Mouse (Mus musculus): ENCODE measurements at regions not wholly inside any gene's neighbourhood (a gene's known extent, or its start where the extent isn't known, plus 50 kb on each side); places are given as distances from the start of the nearest gene placed in this dataset.

DNA sequence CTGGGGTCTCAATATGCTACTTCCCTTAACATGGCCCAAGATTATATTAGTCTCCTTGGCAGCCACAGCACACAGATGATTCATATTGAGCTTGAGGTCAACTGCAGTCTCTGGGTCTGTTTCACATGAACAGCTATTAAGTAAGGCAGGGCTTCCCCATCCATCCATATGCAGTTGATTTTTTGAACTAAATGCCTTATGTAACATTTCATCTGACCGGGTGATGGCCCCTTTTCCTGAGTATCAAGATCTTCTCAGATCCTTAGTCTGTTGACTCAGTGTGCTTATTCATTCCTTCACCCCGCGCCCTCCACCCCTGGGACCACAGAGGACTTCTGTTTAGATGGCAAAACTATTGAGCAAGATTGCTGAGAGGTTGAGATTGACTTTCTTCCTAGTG is 202.7 kb downstream of the Cyp26b1 start:
- in situ Hi-C loops (cut with MboI, MseI) = no loop called here

DNA sequence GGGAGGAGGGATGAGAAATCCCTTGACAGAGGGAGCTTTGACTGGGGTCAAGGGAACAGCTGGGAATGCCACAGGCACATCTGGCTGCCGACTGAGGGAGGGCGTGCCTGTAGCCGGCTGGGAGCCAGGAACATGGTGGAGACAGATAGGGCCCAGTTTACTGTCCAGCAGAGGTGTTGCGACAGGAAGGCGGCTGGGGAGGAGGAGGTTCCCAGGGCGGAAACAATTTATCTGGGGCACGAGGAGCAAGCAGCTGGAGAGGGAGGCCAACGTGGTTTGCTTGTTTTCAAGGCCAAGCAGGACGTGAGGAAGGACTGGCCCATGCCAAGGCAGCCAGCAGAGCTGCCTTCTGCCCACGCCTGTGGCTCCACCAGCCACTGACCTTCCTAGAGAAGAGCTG is 208.0 kb downstream of the Cyp26b1 start:
- in situ Hi-C loops (cut with MboI, MseI) = no loop called here

DNA sequence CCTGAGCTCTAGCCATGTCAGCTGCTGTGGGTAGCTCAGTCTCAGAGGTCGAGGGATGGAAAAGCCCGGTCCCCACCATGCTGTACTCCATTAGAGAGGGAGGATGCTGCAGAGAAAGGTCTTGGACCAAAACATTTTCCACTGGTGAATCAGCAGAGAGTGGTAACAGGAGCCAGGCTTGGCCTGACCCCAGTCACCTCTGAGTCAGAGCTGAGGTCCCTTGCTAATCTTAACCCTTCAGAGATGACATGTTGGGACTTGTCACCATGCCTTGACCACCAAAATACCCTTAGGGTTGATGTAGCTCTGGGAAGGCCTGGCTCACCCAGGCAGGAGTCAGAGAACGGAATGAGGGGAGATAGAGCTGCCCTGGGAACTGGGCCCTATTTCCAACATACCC is 210.0 kb downstream of the Cyp26b1 start:
- in situ Hi-C loops (cut with MboI, MseI) = no loop called here

DNA sequence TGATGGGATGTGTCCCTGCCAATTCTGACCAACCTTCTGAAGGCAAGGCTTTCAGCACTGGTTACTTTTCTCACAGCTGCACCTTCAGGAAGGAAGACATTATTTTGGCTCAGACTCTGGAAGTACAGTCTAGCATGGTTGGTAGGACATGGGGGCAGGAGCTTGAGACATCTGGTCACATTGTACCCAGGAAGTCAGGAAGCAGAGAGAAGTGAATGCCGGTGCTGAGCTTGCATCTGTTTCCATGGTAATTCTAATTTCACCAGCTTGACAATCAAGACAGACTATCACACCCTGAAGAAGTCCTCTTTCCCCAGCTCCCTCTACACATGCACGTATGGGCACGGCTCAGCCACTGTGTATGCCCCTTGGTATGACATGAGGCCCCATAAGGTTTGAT is 210.6 kb downstream of the Cyp26b1 start:
- in situ Hi-C loops (cut with MboI, MseI) = no loop called here

DNA sequence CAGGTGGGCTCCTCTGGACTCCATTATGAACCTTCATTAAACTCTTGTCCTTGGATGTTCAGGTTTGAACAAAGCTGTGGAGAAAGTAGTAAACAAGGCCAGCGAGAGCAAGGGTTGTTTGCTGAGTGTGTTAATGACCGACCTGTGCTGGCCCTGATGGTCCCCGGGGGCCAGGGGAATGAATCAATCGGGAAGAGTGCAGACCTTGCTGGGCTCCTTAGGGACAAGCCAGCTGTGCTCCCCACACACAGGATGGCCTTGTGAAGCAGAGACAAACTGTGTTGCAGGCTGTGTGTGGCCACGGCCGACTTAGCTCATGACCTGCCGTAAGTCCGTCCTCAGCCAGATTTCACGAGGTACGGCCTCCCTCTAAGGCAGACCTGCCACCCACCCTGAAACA is 212.1 kb downstream of the Cyp26b1 start:
- in situ Hi-C loops (cut with MboI, MseI) = no loop called here

DNA sequence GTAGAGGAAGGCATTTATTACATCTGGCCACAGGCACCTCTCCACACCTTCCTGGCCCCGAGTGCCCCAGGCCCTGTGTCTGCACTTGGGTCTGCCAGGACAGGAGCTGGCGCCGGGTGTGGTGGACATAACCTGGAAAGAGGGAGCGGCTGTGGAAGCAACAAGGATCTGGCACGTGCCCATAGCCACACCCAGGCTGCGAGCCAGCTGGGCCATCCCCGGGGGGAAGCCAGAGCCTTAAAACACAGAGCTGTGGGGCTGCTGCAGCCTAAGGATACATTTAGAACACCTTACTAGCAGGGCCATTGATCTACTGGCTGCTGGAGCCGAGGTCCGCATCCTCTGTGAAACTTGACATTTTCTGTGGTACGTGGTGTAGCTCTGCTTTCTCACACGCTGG is 217.0 kb downstream of the Cyp26b1 start:
- in situ Hi-C loops (cut with MboI, MseI) = no loop called here

DNA sequence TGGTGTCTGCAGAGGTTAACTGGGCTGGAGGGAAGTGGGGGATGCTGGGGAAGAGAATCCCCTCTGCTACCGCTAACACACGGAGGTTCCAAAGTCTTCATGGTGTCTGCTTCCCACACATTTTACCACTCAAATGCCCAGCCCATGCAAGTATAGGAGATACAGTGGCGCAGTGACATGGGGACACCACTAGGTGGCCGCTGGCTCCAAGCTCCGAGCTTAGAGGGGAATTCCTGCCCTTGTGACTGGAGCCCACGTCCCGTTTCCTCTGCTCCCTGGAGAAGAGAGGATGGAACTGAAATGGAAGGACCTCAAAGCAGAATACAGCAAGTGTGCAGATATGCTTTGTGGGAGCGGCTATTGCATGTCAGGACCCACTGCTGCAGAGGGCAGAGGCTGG is 218.2 kb downstream of the Cyp26b1 start:
- in situ Hi-C loops (cut with MboI, MseI) = no loop called here

DNA sequence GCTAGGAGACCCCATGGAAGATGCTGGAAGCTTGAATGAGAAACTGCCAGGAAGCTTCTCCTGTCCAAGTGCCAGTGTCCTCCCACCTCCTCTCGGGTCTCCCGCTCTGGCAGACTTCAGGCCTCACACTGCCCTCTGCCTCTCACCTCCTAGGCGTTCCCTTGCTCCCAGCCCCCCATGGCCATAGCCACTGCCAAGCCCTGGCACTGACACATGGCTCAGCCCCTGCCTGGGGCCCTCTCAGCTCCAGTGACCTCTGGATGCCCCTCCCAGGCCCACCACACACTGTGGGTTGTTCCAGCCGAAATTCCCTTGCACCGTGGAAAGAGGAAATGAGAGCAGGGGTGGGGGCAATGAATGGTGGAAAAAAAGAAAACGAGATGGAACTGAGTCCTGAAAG is 227.3 kb downstream of the Cyp26b1 start:
- in situ Hi-C loops (cut with MboI, MseI) = no loop called here

DNA sequence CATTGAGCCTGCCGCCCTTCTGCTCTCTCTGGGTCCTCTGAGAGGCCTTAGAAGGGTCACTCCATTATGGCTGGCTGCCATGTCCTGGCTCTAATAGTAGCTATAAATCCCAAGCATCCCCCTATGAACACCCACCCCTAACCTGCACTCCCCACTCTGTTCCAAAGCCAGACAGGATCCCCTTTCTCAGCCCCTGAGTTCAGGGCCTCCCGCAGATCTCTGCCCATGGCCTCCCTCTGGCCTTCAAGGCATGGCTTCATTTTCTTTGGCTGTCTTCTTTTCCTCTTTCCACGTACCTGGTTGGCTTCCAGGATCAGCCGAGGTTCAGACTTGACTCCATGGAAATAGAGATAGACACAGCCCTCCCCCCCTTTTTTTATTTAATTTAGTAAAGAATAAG is 227.8 kb downstream of the Cyp26b1 start:
- in situ Hi-C loops (cut with MboI, MseI) = no loop called here

DNA sequence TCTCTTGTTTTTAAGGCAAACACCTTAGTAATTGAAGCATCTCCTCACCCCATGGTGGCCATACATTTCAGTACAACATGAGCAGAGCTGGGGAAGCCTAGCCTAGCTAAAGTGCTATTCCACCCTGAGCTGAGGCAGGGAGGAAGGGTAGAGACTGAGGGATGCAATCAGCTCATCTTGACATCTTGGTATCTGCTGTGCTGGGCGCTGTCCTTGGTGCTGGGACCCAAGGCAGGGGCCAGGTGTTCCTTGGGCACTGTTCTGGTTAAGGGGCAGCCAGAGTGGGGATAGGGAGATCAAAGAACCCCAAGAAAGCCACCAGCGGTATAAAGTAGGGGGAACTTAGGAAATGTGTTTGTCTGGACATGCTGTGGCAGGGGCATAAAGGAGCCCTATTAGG is 228.7 kb downstream of the Cyp26b1 start:
- in situ Hi-C loops (cut with MboI, MseI) = no loop called here

DNA sequence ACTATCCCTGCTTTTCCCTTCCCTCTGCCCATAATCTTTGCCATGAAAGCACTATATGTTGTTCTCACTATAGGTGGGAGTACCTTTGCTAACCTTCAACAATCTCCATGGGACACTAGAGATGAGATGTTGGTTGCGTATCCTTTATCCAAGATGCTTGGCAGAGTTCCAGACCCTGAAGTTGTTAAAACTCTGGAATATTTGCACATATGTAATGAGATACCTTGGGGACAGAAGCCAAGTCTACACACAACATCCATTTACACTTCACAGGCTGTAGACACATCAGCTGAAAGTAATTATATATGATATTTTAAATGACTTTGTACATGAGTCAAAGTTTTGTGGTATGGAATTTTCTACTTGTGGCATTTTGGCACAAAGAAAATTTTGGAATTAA is 231.4 kb downstream of the Cyp26b1 start:
- in situ Hi-C loops (cut with MboI, MseI) = no loop called here

DNA sequence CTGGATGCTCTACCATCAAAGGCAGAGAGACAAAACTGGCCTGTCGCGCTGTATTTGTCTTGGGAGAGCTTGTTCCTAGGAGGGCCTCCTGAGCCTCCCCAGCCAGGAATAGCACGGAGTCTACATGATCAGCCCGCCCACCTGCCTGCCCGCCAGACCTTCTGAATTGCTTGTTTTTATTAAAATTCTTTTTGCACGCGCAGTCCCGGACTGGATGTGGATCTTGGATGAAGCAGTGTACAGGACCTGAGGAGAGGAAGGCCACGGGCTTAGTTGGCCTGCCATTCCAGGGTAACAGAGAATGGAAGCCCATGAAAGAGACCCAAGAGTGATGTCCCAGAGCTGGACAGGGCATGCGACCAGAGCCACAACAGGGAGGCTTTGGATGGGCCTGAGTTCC is 235.8 kb downstream of the Cyp26b1 start:
- in situ Hi-C loops (cut with MboI, MseI) = no loop called here

DNA sequence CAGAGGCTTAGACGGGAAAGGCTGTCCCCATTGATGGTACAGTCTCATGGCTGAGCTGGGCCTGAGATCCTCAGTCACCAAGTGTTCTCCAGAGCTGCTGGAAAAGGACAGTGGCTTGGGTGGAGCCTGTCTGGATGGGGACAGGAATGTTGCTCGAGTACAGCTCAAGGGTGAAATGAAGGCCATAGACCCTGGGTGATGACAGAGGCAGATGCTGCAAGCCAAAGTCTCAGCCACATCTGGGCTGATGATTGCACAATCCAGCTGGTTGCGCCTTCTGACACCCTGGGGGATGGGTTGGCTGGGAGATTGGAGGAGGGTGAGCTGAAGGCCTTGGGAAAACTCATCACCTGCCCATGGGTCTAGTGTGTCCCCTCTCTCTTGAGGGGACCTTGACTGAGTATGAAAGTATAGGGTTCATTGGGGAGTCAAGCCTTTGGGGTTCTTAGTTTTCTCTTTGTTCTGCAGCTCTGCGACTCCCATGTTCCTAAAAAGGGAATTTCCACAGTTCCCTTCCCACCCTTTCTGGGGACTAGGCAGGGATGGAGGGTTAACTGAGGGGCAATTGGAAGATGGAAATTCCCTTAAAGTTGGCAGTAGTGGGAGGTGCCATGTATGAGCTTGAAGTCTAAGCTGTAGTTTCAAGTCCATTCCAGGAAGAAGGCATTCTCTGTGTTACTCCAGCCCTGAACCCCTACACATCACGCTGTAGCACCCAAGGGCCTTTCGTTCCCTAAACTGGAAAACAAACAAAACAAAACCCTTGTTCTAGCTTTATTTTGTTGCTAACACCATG is 240.1 kb downstream of the Cyp26b1 start:
- in situ Hi-C loops (cut with MboI, MseI) = no loop called here

DNA sequence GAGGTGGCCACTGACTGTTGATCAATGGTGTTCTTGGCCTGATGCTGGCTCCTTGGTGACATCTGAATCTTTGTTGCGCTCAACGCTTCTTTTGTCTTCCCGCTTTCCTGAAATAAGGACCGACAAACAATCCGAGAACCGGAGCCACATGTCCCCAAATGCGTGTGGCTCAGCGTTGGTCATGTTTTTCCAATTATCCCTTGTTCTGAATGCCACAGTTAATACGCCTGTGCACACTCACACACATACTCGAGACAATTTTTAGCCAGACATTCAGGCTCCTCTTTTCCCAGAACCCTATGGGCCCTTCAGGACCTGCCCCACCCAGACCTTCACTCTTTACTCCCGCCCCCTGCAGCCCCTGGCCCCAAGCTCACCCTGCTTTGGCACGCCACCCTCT is 248.8 kb downstream of the Cyp26b1 start:
- in situ Hi-C loops (cut with MboI, MseI) = no loop called here

DNA sequence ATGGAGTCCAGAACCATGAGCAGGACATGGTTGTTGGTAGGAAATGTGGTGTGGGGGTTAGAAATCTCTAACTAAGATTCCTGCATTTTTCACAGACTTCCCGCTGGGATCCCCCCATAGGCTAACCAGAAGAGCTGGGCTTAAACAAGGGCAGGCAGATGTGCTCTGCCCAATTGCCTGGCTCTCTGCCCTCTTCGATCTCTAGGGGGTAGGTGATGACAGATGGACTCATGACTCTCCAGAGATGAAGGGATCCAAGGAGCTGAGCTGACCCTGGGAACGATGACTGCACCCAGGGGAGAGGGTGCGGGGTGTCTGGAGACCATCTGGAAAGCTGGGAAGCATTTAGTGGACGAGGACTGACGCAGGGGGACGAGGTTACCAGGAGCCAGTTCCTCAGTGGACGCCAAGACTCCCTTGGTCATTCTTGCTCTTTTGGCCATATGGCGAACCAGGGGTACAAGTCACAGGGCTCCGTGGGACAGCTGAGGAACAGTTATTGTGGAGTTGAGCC is 260.0 kb downstream of the Cyp26b1 start:
- in situ Hi-C loops (cut with MboI, MseI) = no loop called here

DNA sequence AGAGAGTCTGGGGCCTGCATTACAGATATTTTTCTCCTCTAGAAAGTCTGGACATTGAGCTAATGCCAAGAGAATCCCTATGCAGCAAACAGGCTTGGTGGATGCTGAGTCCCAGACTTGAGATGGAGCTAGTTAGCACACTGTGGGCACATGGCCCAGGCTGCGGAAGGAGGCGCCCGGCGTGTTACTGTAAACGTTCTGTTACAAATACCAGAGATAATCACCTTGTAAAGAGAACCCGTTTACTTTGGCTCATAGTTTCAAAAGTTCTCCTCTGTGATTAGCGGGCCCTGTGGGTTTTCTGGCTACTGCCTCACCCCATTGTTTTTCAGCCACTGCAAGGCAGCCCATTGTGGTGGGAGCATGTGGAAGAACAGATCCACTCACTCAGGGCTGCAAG is 264.6 kb downstream of the Cyp26b1 start:
- in situ Hi-C loops (cut with MboI, MseI) = no loop called here

DNA sequence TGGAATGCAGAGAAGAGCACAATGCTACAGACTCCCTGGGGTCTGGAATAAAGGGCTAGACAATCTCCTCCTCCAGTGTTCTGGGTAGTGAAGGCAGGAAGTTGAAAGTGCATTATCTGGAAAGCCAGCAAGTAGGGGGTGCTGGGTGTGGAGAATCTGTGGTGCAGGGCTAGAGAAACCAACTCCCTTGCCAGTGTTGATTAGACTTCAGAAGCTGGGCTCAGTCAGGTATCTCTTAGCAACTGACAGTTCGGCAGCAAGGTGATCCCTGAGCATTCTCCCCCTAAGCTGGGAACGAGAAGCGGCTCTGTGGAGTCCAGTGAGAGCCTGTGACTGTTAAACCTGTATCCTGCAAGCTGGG is 265.7 kb downstream of the Cyp26b1 start:
- in situ Hi-C loops (cut with MboI, MseI) = no loop called here

DNA sequence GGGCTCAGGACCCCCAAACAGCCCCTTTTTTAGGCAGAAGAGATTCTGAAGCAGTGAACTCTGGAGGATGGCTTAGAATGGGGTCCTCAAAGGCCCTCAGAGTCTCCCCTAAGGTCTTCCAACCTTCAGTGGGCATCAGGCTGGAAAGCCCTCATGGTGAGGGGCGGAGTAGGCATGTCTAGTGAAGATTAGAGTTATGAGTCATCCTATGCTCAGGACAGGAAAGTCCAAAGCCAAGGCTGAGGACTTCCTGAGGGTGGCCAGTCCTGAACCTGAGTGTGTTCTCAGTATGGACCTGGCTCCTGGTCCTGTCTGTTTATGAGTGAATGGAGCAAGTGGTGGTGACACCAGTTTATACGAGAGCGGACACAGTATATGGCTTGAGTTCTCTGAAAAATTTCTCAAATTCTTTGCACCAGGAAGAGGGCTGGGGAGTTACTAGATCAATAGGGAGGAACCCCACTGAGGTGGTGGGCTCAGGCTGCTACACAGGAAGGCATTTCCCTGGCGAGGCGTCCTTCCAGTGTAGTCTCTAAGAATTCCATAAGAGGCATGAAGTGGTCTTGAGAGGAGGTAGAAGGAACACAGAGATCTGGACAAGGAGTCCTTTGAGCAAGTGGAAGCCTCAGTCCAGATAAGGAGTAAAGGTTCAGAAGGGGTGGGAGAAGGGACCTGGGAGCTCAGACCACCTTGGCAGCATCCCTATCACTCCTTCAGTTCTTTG is 266.2 kb downstream of the Cyp26b1 start:
- in situ Hi-C loops (cut with MboI, MseI) = no loop called here

DNA sequence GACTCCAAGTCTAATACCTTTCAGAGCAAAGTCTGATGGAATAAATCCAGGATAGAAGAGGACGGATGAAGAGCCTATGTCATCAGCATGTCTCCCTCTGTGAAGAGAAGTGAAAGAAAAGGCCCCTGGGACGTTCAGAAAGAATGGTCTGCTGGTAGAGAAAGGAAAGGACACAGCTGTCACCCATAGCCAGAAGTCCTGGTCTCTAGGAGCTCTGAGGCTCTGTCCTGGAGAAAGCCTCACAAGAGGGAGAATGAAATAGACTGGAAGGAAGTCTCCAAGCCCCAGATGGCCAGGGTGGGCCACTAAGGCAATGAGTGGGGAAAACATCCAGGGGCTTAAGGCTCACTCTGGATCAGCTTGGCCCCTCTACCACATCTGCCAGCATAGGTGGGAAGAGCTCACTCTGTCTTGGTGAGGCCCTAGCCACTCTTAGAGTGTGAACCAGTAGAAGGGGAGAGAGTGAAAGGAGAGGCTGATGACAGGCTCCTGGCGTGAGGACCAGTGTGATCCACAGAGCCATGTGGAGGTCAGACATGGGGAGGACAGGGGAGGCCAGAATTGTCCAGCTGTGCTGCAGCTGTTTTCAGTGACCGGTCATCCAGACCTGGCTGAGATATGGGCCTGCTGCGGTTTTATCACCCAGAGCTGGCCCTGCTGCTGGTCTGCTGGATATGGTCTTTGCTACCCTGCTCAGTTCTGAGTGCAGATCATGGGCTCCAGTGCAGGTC is 268.2 kb downstream of the Cyp26b1 start:
- in situ Hi-C loops (cut with MboI, MseI) = no loop called here

DNA sequence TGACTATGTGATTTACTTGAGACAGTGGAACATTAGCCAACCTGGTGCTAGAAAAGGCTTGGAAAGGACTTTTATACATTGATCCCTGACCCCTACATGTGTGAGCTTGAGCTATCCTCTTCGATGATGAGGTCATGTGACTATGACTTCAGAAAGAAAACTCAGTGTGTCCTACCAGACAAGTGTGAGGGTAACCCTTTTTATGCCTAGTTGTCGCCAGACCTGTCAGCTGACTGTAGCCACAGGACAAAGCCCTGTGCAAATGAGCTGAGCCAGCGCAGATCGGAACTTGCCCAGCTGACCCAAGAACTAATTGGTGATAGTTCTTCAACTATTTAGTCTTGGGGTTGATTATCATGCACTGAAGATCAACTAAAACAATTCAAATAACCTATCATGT is 269.5 kb downstream of the Cyp26b1 start:
- in situ Hi-C loops (cut with MboI, MseI) = loop anchor here (5.0 kb wide), 1 partner anchor 227 kb away; no protein-coding TSS in a partner anchor

DNA sequence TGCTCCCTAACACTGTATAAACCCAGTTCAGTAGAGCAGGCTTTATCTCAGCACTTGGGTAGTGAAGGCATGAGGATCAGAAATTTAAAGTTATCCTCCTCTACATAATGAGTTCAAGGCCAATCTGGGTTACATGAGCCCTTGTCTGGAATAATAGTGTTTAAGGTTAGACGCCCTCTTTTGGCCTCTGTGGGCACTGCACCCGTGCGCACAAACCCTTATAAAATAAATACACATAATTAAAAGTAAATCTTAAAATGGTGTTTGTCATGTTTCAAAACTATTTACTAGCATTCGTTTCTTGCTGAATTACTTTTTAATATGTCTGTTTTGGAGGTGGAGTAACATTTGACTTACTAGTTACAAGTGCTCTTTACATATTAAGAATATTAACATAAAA is 271.2 kb downstream of the Cyp26b1 start:
- in situ Hi-C loops (cut with MboI, MseI) = loop anchor here (5.0 kb wide), 1 partner anchor 225 kb away; no protein-coding TSS in a partner anchor

DNA sequence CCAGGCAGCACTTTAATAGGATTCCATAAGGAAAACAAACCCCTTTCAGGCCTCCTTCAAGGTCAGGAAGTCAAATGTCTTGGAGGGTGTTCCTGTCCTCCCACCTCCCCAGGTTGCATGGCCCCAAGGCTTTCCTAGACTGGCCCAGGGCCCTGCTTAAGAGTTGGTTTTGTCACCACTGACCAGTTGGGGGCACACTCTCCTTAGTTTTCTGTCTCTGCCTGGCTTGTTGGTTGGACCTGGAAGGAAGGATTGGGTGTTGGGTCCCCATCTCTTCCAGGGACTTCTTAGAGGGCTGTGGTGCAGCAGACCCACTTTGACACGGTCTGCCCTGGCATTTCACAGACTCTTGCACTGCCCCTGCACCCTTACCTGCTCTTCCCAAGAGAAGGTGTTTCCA is 273.1 kb downstream of the Cyp26b1 start:
- in situ Hi-C loops (cut with MboI, MseI) = loop anchor here (5.0 kb wide), 1 partner anchor 223 kb away; no protein-coding TSS in a partner anchor
